Mouse (Mus musculus): ENCODE data around the gene Fscn3. TPM values are rescaled to one million over a fixed set of nuclear protein-coding genes. Genes with fewer than 3 reads are reported as not detected.
A peak's percentile ranks its signal among the peaks of the same experiment; 100 is the strongest.

Fscn3 gene
- polyA plus RNA-seq, 1 experiment from 2014 or later, result not detected

GRCm38 (mm10) chr6:28416981-28417380 lies 10.6 kb upstream of the Fscn3 start:
- ATAC-seq (ENCODE audit: low read depth), result no peak
- WGBS, result 70% methylated on average over 4 of the region's 4 CpGs
- peaks cover 61% of the 10 kb centered on the region for H3K36me3 ChIP-seq
- H3K9ac ChIP-seq, result no peak overlapping the region
- H3K27ac ChIP-seq (replicated peaks), result 0 out of 2 replicates have a peak overlapping the region, but pooled peaks have one; percentile 29
- no peaks in the 10 kb centered on the region for H3K9me3 ChIP-seq
- no peak overlapping the region for H3K4me2 ChIP-seq
- H3K4me3 ChIP-seq, result no peak overlapping the region
- H3K4me1 ChIP-seq (replicated peaks), result peaks cover 37% of the 10 kb centered on the region
- H3K27me3 ChIP-seq, result no peaks in the 10 kb centered on the region

DNA sequence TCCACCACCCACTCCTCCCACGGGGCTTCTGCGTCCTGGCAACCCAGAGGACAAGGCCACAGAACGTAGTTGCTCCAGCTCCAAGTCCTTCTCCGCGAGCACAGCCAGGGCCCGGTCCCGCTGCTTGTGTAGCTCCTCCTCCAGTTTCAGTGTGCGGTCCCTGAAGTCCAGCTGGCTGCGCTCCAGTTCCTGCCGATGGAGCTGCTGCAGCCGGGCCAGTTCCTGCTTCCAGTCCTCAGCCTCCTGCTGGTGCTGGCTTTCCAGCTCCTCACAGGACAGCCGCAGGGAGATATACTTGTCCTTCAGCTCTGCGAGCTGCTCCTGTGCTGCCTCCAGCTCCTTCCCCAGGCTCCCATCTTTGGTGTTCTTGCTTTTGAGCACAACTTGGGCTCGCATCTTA lies 9.1 kb upstream of the Fscn3 start:
- Histone ChIP-seq H3K4me3 (no peak overlapping the region), H3K27ac (replicated peaks) (peak overlapping the region; percentile 28; the same call in 1 of the 2 replicates), H3K36me3 (peaks cover 53% of the 10 kb centered on the region), H3K9ac (no peak overlapping the region), H3K4me2 (no peak overlapping the region), H3K9me3 (no peaks in the 10 kb centered on the region), H3K27me3 (no peaks in the 10 kb centered on the region), H3K4me1 (replicated peaks) (peaks cover 42% of the 10 kb centered on the region)
- WGBS, result 89% methylated on average over 14 of the region's 14 CpGs
- ATAC-seq (ENCODE audit: low read depth), result no peak

DNA sequence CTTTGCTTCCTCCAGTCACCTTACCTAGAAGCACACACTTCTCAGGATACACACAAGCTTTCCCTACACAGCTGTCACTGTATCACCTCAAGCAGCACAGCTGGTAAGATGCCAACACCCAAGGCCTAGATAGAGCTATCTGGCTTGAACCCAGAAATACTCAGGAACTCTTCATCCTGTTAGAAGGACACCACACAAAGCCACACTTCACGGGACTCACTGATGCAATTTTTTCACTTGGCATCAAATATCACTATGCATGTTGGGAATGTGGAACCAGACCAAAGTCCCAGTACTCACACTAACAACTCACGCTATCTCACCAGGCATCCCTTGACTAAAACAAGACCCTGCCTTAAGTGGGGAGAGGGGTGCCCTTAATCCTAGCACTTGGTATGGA lies 7.9 kb upstream of the Fscn3 start:
- Histone ChIP-seq H3K4me3 (no peak overlapping the region; the same call in 1 of the 2 replicates), H3K4me2 (peak overlapping the region; percentile 99), H3K36me3 (peaks cover 44% of the 10 kb centered on the region), H3K9me3 (no peaks in the 10 kb centered on the region), H3K27me3 (no peaks in the 10 kb centered on the region), H3K4me1 (replicated peaks) (peaks cover 48% of the 10 kb centered on the region), H3K9ac (no peak overlapping the region; the same call in 1 of the 2 replicates), H3K27ac (replicated peaks) (no peak overlapping the region)
- ATAC-seq (ENCODE audit: low read depth), result no peak
- 88% methylated on average over 2 of the region's 2 CpGs for WGBS

- Histone ChIP-seq H3K9me3 (no peaks in the 10 kb centered on the region), H3K4me3 (peak overlapping the region; percentile 95), H3K27ac (replicated peaks) (no peak overlapping the region), H3K36me3 (peaks cover 41% of the 10 kb centered on the region), H3K4me1 (replicated peaks) (peaks cover 55% of the 10 kb centered on the region), H3K4me2 (peak overlapping the region; percentile 99), H3K27me3 (no peaks in the 10 kb centered on the region), H3K9ac (peak overlapping the region; percentile 88)
- ATAC-seq (ENCODE audit: low read depth), result no peak
- 84% methylated on average over 17 of the region's 17 CpGs for WGBS
Observed at GRCm38 (mm10) chr6:28420361-28420760, 7.2 kb upstream of the Fscn3 start.

DNA sequence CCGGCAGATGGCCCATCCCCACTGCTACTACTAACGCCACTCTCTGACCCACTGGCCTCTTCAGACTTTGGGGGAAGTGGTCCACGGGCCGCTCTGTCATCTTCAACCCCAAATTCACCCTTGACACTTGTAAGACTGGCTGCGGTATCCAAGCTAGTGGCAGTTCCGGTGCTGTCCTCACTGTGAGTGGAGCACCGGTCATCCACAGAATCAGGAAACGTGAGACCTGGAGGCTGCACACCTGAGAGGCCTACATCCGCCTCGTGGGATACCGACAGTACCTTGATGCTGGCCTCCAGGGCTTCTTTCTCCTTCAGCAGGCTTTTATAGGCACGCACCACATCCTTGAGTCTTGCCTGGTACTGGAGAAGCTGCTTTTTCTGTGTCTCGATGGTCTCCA lies 6.7 kb upstream of the Fscn3 start:
- peak overlapping the region; percentile 88 for H3K9ac ChIP-seq

DNA sequence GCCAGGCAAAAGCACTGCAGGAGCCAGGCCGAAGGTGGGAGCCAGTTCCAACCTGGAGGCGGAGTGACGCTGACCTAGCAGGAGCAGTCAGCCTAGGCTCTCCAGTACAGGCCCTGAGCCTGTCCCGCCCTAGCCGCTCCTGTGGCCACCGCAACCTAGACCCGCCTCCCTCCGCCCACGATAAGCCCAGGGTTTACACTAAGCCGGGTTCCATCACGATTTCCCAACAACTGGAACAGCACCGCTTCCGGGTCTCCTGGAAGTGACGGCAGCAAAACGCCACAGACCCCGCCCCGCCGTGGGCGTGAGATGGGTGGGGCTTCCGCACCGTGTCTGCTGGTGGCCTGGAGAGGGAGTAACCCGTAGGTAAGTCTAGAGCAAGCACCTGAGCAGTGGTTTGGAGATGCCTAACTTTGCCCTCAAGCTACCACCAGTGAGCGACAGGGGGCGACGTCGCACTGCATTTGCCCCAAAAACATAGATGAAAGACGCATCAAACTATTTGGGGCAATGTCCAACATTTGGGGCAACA lies 6.1 kb upstream of the Fscn3 start:
- no peaks in the 10 kb centered on the region for H3K27me3 ChIP-seq
- WGBS, result 0% methylated on average over 27 of the region's 27 CpGs
- peak overlapping the region; percentile 95 for H3K4me3 ChIP-seq
- ATAC-seq (ENCODE audit: low read depth), result peak; percentile 85
- peaks cover 64% of the 10 kb centered on the region for H3K4me1 ChIP-seq (replicated peaks)
- peak overlapping the region; percentile 57 for H3K27ac ChIP-seq (replicated peaks)
- H3K9ac ChIP-seq, result peak overlapping the region; percentile 88
- peaks cover 41% of the 10 kb centered on the region for H3K36me3 ChIP-seq
- peak overlapping the region; percentile 99 for H3K4me2 ChIP-seq
- no peaks in the 10 kb centered on the region for H3K9me3 ChIP-seq

More for the DNA sequence above, 6.7 kb upstream of the Fscn3 start:
- no peaks in the 10 kb centered on the region for H3K9me3 ChIP-seq
- H3K27ac ChIP-seq (replicated peaks), result no peak overlapping the region
- no peaks in the 10 kb centered on the region for H3K27me3 ChIP-seq
- peak overlapping the region; percentile 95 for H3K4me3 ChIP-seq
- no peak for ATAC-seq (ENCODE audit: low read depth)
- H3K36me3 ChIP-seq, result peaks cover 41% of the 10 kb centered on the region
- 28% methylated on average over 13 of the region's 13 CpGs for WGBS
- H3K4me1 ChIP-seq (replicated peaks), result peaks cover 60% of the 10 kb centered on the region
- peak overlapping the region; percentile 99 for H3K4me2 ChIP-seq

GRCm38 (mm10) chr6:28422651-28423290 lies 4.8 kb upstream of the Fscn3 start:
- Histone ChIP-seq H3K9me3 (no peaks in the 10 kb centered on the region), H3K4me3 (peak overlapping the region; percentile 82), H3K36me3 (peaks cover 40% of the 10 kb centered on the region), H3K9ac (no peak overlapping the region), H3K27ac (replicated peaks) (peak overlapping the region; percentile 35; the same call in 1 of the 2 replicates), H3K4me2 (peak overlapping the region; percentile 63), H3K27me3 (no peaks in the 10 kb centered on the region), H3K4me1 (replicated peaks) (peaks cover 55% of the 10 kb centered on the region)
- peak; percentile 2 for ATAC-seq (ENCODE audit: low read depth)
- 71% methylated on average over 15 of the region's 15 CpGs for WGBS

- WGBS, result under 1% methylated on average over 33 of the region's 42 CpGs
- Histone ChIP-seq H3K27me3 (no peaks in the 10 kb centered on the region), H3K4me2 (peak within 1 kb of the TSS; percentile 63), H3K36me3 (peaks cover 40% of the 10 kb centered on the region), H3K9ac (peak within 1 kb of the TSS; percentile 90), H3K4me1 (replicated peaks) (peaks cover 55% of the 10 kb centered on the region), H3K9me3 (no peaks in the 10 kb centered on the region), H3K27ac (replicated peaks) (peak within 1 kb of the TSS; percentile 83), H3K4me3 (peak within 1 kb of the TSS; percentile 82)
- peak; percentile 84 for ATAC-seq (ENCODE audit: low read depth)
Observed at GRCm38 (mm10) chr6:28423313-28423712, 4.3 kb upstream of the Fscn3 start, which contains the start of gene Arf5. Gene Arf5 (plus strand): TSS chr6:28423560.

DNA sequence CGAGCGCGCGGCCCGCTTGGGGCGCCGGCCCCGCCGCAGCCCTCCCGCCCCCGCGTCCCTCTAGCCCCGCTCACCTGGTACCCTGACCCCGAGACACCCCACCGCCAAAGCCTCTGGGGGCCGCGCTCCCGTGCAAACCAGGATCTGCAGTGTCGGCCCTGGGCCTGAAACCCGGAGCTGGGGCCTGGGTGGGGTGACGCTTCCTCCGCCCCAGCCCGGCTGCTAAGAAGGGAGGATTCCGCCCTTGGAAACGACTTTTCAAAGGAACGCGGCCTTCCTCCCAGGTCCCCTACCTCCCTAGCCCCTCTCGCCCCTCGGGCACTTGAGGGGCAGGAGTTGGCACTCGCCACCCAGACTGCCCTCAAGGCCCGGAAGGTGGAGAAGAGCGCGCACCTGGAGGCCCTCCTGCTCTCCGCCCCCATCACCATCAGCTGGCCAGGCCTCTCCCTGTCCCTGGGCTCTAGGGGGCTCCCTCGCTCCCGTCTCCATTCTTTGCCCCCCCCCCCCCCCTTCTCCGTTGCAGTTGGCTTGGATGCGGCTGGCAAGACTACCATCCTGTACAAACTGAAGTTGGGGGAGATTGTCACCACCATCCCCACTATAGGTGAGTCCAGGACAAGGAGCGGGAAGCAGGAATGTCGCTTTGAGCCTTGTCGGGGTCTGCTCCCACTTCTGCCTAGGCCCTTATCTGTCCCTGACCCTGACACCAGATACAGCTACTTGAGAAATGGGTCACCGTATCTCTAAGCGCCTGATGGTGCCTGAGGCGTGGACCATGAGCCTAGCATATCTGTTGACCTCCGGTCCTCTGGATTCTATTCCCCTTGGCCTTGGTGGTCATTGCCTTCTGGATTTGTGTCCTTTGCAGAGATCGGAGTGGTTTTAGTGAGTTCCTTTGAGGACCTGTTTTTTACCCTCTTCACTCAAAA lies 3.6 kb upstream of the Fscn3 start:
- no peaks in the 10 kb centered on the region for H3K27me3 ChIP-seq
- peaks cover 33% of the 10 kb centered on the region for H3K36me3 ChIP-seq
- WGBS, result 11% methylated on average over 43 of the region's 46 CpGs
- ATAC-seq (ENCODE audit: low read depth), result peak; percentile 55
- peaks cover 51% of the 10 kb centered on the region for H3K4me1 ChIP-seq (replicated peaks)
- H3K4me3 ChIP-seq, result peak overlapping the region; percentile 82
- H3K4me2 ChIP-seq, result peak overlapping the region; percentile 63
- peak overlapping the region; percentile 83 for H3K27ac ChIP-seq (replicated peaks)
- H3K9ac ChIP-seq, result peak overlapping the region; percentile 90
- no peaks in the 10 kb centered on the region for H3K9me3 ChIP-seq

- H3K4me2 ChIP-seq, result peak overlapping the region; percentile 63; the same call in 1 of the 2 replicates
- peaks cover 42% of the 10 kb centered on the region for H3K4me1 ChIP-seq (replicated peaks)
- 93% methylated on average over 6 of the region's 6 CpGs for WGBS
- H3K27me3 ChIP-seq, result no peaks in the 10 kb centered on the region
- H3K27ac ChIP-seq (replicated peaks), result no peak overlapping the region
- H3K9ac ChIP-seq, result 0 out of 2 replicates have a peak overlapping the region, but pooled peaks have one; percentile 90
- no peak for ATAC-seq (ENCODE audit: low read depth)
- H3K4me3 ChIP-seq, result peak overlapping the region; percentile 82
- peaks cover 30% of the 10 kb centered on the region for H3K36me3 ChIP-seq
- H3K9me3 ChIP-seq, result no peaks in the 10 kb centered on the region
Observed at GRCm38 (mm10) chr6:28425019-28425418, 2.6 kb upstream of the Fscn3 start.

- no peaks in the 10 kb centered on the region for H3K9me3 ChIP-seq
Observed at GRCm38 (mm10) chr6:28428290-28428689, 701 bp downstream of the Fscn3 start, which contains the start of gene Gcc1. Gene Gcc1 (minus strand): TSS chr6:28428390.

GRCm38 (mm10) chr6:28429870-28430269 lies 2.3 kb downstream of the Fscn3 start:
- ATAC-seq (ENCODE audit: low read depth), result no peak
- WGBS, result 88% methylated on average over 11 of the region's 11 CpGs
- no peaks in the 10 kb centered on the region for H3K9me3 ChIP-seq

More at GRCm38 (mm10) chr6:28428290-28428689, 701 bp downstream of the Fscn3 start, which contains the start of gene Gcc1:
- H3K36me3 ChIP-seq, result peaks cover 30% of the 10 kb centered on the region
- ATAC-seq (ENCODE audit: low read depth), result no peak
- H3K4me3 ChIP-seq, result no peak within 1 kb of the TSS
- H3K27me3 ChIP-seq, result no peaks in the 10 kb centered on the region
- no peak within 1 kb of the TSS for H3K4me2 ChIP-seq
- peaks cover 22% of the 10 kb centered on the region for H3K4me1 ChIP-seq (replicated peaks)
- H3K9ac ChIP-seq, result no peak within 1 kb of the TSS
- H3K27ac ChIP-seq (replicated peaks), result no peak within 1 kb of the TSS
- 86% methylated on average over 3 of the region's 3 CpGs for WGBS

More at GRCm38 (mm10) chr6:28429870-28430269, 2.3 kb downstream of the Fscn3 start:
- Histone ChIP-seq H3K36me3 (peaks cover 30% of the 10 kb centered on the region), H3K4me3 (no peak overlapping the region), H3K4me1 (replicated peaks) (peaks cover 14% of the 10 kb centered on the region), H3K9ac (no peak overlapping the region), H3K27ac (replicated peaks) (no peak overlapping the region), H3K27me3 (no peaks in the 10 kb centered on the region), H3K4me2 (no peak overlapping the region)

Measured in neural tube, embryonic 13.5 days (tissue).